Mouse (Mus musculus) A20 (cell line): ENCODE results near the gene Psg17.
"Not testable (repeated sequence)": the region's sequence is repeated elsewhere in the genome, so short reads cannot be mapped to it uniquely, and the experiment has no call there.

Experiments used
- DNase-seq: peaks from one replicate; pipeline ENCODE4 v3.0.0-alpha.2; 2011; ENCODE audit warnings: low read depth, low spot score

The Psg17 gene

DNA sequence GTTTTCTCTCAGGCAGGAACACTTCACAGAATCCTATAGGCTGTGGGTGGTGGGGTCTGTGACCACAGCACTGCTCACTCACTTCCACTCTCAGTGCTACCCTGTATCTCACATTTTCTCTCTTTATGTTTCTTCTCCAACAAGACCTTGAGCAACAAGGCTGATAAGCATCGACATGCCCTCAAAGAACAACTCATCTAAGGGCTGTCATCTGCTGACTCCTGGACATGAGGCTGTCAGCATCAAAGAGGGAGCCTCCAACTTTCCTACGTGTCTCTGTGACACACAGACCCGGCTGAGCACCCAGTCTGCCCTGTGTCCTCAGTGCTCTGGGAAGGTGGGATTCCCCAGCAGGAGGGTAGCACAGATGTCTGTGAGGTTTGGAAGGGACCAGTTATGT is at the start of gene Psg17:
Gene Psg17 (minus strand): TSS at position 101 of the 400 bp plus-strand sequence.
- no peak for DNase-seq

DNA sequence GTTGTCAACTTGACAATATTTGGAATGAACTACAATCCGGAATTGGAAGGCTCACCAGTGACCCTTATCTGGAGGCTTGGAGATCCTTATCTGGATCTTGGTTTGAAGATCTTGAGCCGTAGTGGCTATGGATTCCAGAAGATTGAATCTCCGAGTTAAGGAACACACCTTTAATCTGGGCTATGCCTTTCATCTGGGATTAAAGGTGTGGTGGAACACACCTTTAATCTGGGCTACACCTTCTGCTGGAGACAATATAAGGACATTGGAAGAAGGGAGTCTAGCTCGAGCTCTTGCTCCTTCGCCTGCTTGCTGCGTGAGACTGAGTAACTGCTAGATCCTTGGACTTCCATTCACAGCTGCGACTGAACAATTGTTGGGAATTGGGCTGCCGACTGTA is 49.6 kb upstream of the Psg17 start, which contains the start of gene Pglyrp1:
Gene Pglyrp1 (plus strand): TSS at position 301 of the 400 bp plus-strand sequence.
- not testable (repeated sequence) for DNase-seq

- no peak for DNase-seq
Observed at GRCm38 (mm10) chr7:18868491-18868890, 47.1 kb upstream of the Psg17 start.

DNA sequence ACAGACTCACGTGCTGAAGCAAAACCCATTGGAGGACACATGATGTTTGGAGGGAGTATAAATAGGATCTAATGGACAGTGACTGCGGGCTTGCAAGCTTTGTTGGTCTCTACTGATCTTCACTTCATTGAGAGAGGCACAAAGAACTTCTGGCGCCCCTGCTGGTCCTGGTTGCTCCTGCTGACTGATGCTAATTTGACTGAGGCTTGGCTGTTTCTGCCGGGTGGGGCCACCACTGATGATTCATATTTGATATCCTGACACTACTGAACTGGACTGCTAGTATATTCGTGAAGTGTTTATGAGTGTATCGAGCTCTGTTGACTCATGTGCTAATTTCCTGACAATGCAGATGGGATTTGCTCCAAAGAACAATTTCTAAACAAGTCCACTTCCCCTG is 41.4 kb upstream of the Psg17 start:
- DNase-seq, result no peak

- DNase-seq, result no peak
Observed at GRCm38 (mm10) chr7:18858310-18858916, 37.0 kb upstream of the Psg17 start.

GRCm38 (mm10) chr7:18848395-18848794 is 27.0 kb upstream of the Psg17 start:
- no peak for DNase-seq

DNA sequence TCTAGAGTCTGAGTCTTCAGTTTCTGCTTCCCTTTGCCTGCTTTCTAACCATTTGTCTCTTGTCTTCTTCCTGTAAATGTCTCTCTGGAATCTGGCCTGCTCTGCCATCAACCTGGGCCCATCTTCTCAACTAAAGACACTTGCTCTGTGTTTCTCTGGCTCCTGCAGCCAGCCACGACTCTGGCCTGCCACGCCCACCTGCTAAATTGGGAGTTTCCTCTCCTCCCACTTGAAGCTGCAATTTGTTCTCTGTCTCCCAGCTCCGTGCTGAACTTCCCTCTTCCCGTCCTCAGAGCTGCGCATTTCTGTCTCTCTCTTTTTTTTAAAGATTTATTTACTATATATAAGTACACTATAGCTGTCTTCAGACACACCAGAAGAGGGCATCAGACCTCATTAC is 23.4 kb upstream of the Psg17 start:
- no peak for DNase-seq

DNA sequence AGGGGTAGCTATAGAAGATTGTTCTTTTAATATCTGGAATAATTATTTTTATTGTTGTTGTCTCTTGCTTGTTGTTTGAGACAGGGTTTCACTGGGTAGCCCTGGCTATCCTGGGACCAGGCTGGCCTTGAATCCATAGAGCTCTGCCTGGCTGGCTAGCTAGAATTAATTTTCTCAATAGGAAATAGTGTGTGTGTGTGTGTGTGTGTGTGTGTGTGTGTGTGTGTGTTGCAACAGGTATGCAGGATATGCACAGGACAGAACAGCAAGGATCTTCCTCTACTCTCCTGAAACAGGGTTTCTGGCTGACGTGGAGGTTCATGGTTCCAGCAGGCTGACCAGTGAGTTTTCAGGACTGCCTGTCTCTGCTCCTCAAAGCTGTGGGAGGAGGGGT is 19.8 kb upstream of the Psg17 start:
- DNase-seq, result no peak

GRCm38 (mm10) chr7:18840386-18841173 is 19.2 kb upstream of the Psg17 start:
- DNase-seq, result no peak

GRCm38 (mm10) chr7:18839865-18840264 is 18.5 kb upstream of the Psg17 start, which contains the start of gene Mill2:
Mill2 (plus strand) TSS chr7:18839966.
- DNase-seq, result no peak

GRCm38 (mm10) chr7:18832298-18832697 is 10.9 kb upstream of the Psg17 start:
- DNase-seq, result no peak

DNA sequence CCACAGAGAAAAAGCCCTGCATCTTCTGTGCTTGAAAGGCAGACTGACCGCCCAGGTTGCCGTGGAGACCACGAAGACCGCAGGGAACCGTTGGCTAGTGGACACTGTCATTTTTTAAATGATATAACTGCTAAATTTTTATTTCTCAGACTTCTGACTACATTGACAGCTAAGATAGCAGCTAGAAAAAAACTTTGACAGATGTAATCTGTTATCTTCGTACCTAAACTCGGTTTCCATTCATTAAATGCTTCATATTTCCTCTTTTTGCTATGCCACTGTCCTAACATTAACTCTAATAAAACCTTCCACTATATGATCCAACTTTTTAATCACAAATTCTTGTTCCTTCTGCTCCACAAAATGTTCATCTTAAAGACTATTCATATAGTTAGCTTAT is 8.1 kb upstream of the Psg17 start:
- DNase-seq, result no peak

DNA sequence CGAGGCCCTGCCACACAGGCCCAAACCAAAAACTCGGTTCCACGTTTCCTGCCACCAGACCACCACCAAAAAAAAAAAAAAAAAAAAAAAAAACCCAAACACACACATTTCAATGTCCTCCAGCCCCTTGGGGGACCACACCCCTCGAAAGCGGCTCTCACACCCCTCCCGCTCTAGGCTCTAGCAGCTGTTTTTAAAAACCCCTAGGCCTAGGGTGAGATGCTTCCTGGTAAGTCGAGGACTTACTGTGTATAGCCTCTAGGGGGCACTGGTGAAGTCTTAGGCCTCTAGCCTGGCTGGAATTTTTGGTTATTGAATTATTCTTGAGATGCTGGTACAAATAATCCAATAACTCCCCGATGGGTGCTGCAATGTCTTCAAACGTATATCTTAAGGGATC is 7.2 kb upstream of the Psg17 start:
- peak; percentile 27 for DNase-seq

- DNase-seq, result no peak
Observed at GRCm38 (mm10) chr7:18827792-18828546, 6.6 kb upstream of the Psg17 start.

- DNase-seq, result no peak
Observed at GRCm38 (mm10) chr7:18818301-18818700, 3.1 kb downstream of the Psg17 start.

DNA sequence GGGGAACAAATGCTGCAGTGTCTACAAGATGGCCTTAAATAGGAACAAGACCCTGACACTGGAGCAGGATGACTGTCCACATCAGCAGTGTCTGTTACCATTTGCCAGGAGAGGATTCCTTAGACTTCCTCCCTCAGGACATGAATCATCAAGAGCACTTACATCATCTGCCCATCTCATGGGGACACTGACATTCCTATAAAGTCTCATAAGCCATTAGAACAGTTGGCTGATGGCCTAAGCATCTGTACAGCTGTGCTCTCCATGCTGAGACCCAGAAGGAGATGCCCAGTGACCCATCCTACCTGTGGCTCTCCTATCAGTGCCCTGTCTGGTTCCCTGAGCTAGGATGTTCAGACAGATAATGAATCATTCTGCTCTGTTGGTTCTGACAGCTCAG is 17.9 kb downstream of the Psg17 start:
- no peak for DNase-seq

GRCm38 (mm10) chr7:18799129-18799528 is 22.3 kb downstream of the Psg17 start:
- DNase-seq, result peak; percentile 29

- DNase-seq, result no peak
Observed at GRCm38 (mm10) chr7:18798420-18798819, 23.0 kb downstream of the Psg17 start, which contains the start of gene Psg19. Psg19 (minus strand) TSS chr7:18798520.

- DNase-seq, result not testable (repeated sequence)
Observed at GRCm38 (mm10) chr7:18790671-18791070, 30.7 kb downstream of the Psg17 start.

- DNase-seq, result peak; percentile 40
Observed at GRCm38 (mm10) chr7:18781301-18781700, 40.1 kb downstream of the Psg17 start.

GRCm38 (mm10) chr7:18779337-18779781 is 42.0 kb downstream of the Psg17 start:
- DNase-seq, result no peak
